Mouse (Mus musculus): ENCODE results near the gene Accs. TPM values are rescaled to one million over a fixed set of nuclear protein-coding genes. Genes with fewer than 3 reads are reported as not detected.

Gene Accs
- polyA plus RNA-seq, 1 experiment from 2014 or later, result 8.7 TPM

DNA sequence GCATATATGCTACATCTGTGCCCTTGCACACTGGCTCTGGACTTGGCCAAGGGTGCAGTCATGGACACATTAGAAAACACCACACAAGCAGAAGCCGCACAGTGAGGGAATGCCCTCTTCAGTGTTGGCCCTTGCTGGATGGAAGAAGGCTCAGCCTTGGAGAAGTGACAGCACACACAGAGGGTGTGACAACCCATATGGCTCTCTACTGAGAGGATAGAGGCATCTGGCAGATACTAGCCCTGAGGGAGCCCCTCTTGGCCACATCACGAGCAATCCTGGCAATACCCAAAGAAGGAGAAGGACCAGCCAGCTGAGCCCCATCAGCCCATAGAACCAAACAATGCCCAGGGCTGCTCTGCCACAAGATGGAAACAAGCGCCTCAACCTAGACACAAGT is 24.9 kb upstream of the Accs start:
- no peak for ATAC-seq (ENCODE audit: low FRiP score, low read depth)
- H3K4me3 ChIP-seq, result no peak overlapping the region
- no peak overlapping the region for H3K27ac ChIP-seq
- H3K4me2 ChIP-seq (replicated peaks), result no peak overlapping the region
- H3K9me3 ChIP-seq, result no peaks in the 10 kb centered on the region
- 82% methylated on average over 3 of the region's 3 CpGs for WGBS
- no peaks in the 10 kb centered on the region for H3K27me3 ChIP-seq (replicated peaks)
- peaks cover 14% of the 10 kb centered on the region for H3K4me1 ChIP-seq
- no peaks in the 10 kb centered on the region for H3K36me3 ChIP-seq
- H3K9ac ChIP-seq, result no peak overlapping the region

DNA sequence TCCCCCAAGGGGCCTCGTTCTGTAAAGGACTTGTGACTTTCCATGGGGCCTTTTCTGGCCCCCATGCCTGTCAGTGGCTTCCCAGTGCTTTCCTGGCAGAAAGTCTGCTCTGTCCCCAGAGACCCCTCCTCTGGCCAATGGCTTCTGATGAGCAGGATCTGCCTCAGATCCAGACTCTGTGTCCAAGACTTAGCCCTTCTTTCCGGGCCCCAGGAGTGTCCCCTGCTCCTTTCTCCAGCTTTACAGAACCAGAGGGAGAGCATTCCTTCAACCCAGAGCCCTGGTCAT is 24.4 kb upstream of the Accs start:
- no peak for ATAC-seq (ENCODE audit: low FRiP score, low read depth)

DNA sequence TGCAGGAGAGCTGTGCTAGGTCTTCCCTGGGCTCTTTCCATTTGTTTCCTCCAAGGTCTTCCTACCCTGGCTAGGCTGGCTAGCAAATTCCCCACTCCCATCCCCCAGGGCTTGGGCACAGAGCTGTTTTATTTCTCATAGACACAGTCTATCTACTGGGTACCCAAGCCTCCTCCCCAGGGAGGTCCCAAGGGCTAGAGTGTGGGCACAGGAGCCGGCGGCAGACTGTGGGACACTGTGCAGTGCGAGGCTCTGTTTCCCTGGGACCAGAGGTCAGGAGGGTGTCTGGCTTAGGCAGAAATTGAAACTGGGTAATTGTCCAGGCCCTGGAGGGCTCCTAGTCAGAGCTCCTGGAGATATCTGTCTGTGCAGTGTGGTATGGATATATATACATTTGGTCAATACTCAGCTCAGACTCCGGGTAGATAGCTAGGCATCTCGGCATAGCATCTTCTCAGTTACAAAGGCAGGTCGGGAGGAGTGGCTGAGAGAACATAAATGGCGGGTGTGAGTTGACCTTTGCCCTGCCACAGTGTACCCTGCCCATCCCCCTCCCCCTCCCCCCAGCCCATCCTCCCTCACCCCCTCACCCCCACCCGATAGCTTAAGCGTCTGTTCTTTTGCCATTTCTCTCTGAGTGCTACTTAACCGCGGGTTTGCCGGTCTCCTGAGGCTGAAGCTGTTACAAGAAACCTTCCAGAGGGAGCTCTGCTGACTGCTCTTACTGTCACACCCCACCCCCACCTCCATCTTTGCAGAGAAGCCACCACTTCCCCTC is 23.9 kb upstream of the Accs start:
- Histone ChIP-seq H3K4me3 (no peak overlapping the region), H3K36me3 (no peaks in the 10 kb centered on the region), H3K9me3 (no peaks in the 10 kb centered on the region), H3K4me2 (replicated peaks) (peak overlapping the region; percentile 14; the same call in 1 of the 2 replicates), H3K27ac (no peak overlapping the region), H3K27me3 (replicated peaks) (no peaks in the 10 kb centered on the region), H3K9ac (no peak overlapping the region), H3K4me1 (peaks cover 14% of the 10 kb centered on the region)
- peak; percentile 48; the same call in 1 of the 2 replicates for ATAC-seq (ENCODE audit: low FRiP score, low read depth)
- WGBS, result 16% methylated on average over 12 of the region's 12 CpGs

More for the DNA sequence above, 24.4 kb upstream of the Accs start:
- Histone ChIP-seq H3K36me3 (no peaks in the 10 kb centered on the region), H3K9ac (no peak overlapping the region), H3K27me3 (replicated peaks) (no peaks in the 10 kb centered on the region), H3K4me2 (replicated peaks) (0 out of 2 replicates have a peak overlapping the region, but pooled peaks have one; percentile 14), H3K4me3 (no peak overlapping the region), H3K4me1 (peaks cover 14% of the 10 kb centered on the region), H3K9me3 (no peaks in the 10 kb centered on the region), H3K27ac (no peak overlapping the region)
- WGBS, result 22% methylated on average over 2 of the region's 2 CpGs

DNA sequence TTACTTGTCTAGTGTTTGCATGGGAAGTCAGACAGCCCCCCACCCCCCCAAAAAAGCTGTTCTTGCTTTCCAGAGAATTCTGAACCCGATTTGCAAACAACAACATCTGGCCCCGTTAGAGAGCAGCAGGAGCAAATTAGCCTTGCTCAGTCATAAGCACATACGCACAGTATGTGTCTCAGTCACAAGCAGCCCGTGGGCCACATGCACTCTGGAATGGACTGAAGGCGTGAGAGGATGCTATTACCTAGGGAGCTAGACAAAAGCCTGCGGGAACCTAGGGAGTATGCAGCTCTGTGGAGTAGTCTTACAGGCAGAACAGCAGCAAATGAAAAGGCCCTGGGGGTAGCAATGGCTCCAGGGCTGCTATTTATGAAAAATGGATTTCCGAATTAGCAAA is 22.5 kb upstream of the Accs start:
- Histone ChIP-seq H3K9me3 (no peaks in the 10 kb centered on the region), H3K9ac (no peak overlapping the region), H3K27me3 (replicated peaks) (no peaks in the 10 kb centered on the region), H3K27ac (no peak overlapping the region), H3K4me2 (replicated peaks) (no peak overlapping the region), H3K4me3 (no peak overlapping the region), H3K36me3 (no peaks in the 10 kb centered on the region), H3K4me1 (peaks cover 14% of the 10 kb centered on the region)
- no peak for ATAC-seq (ENCODE audit: low FRiP score, low read depth)
- 63% methylated on average over 7 of the region's 7 CpGs for WGBS

DNA sequence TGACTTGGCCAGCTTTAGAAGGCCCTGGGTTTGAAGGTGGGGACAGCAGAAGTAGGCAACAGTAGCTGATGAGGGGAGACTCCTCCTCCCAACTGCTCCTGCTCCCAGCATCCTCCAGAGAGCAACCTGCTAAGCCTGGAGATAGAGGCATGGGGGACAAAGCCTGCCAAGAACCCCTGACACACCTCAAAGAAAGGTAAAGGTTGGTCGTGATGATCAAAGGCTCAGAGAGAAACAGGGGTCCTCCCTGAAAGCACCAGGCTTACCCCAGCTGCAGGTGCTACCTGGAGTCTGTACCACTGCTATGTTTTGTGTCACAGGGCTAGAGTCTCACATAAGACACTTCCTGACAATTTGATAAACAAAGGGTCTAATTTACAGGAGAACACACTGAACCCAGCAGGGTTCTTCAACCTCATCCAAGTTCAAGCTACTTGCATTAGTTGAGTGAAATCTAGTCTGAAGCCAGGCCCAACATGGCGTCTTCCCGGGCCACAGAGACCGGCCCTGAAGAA is 21.7 kb upstream of the Accs start:
- no peaks in the 10 kb centered on the region for H3K27me3 ChIP-seq (replicated peaks)
- 89% methylated on average over 4 of the region's 4 CpGs for WGBS
- no peaks in the 10 kb centered on the region for H3K9me3 ChIP-seq
- no peak for ATAC-seq (ENCODE audit: low FRiP score, low read depth)
- H3K36me3 ChIP-seq, result no peaks in the 10 kb centered on the region
- no peak overlapping the region for H3K4me3 ChIP-seq
- H3K27ac ChIP-seq, result no peak overlapping the region
- no peak overlapping the region for H3K9ac ChIP-seq
- H3K4me1 ChIP-seq, result peaks cover 14% of the 10 kb centered on the region
- no peak overlapping the region for H3K4me2 ChIP-seq (replicated peaks)

DNA sequence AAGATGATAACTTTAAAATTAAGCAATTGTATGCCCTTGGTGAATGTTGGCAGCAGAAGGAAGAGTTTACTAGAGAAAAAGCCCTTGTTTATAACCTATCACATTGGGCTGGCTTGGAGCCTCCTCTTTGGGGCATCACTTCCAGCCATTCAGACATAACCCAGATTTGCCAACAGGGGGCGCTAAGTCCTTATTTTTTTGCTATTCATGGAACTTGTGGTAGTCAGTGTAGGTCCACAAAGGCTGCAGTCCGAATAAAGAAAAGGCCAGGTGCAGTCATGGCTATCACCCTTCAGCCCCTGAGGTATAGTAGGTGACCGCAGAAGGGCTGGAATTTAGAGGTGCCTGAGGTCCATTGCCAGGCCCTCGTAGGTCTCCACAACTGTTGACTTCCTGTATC is 21.1 kb upstream of the Accs start:
- H3K9me3 ChIP-seq, result no peaks in the 10 kb centered on the region
- no peak overlapping the region for H3K4me2 ChIP-seq (replicated peaks)
- no peaks in the 10 kb centered on the region for H3K27me3 ChIP-seq (replicated peaks)
- peaks cover 14% of the 10 kb centered on the region for H3K4me1 ChIP-seq
- H3K27ac ChIP-seq, result no peak overlapping the region
- H3K4me3 ChIP-seq, result no peak overlapping the region
- peak; percentile 39 for ATAC-seq (ENCODE audit: low FRiP score, low read depth)
- H3K36me3 ChIP-seq, result no peaks in the 10 kb centered on the region
- WGBS, result 38% methylated on average over 4 of the region's 4 CpGs
- no peak overlapping the region for H3K9ac ChIP-seq

DNA sequence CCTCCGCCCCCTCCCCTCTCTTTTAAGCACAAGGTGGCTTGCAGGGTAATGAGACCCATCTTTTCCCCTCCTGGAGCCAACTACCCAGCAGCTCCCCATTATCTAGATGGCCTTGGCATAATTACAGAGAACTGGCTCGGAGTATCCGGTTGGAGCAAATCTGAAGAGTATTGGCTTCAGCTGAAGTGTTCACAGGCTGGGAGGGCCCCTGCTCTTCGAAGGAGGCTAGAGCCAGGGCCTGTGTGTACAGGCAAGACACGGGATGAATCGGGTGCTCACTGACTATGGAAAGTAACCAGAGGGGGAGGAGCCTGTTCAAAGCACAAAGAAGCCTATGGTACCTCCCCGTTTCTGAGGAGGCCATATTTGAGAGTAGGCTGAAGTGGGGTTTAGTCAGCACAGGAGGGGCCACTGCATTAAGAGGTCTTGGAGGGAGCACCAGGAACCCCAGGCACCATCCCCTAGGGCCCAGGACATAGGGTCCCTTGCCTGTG is 19.4 kb upstream of the Accs start, which contains the start of gene Accsl:
TSS of gene Accsl (minus strand) at position 51 of the 494 bp plus-strand sequence.
- no peak for ATAC-seq (ENCODE audit: low FRiP score, low read depth)
- Histone ChIP-seq H3K36me3 (no peaks in the 10 kb centered on the region), H3K9ac (no peak within 1 kb of the TSS), H3K4me1 (peaks cover 11% of the 10 kb centered on the region), H3K4me2 (replicated peaks) (no peak within 1 kb of the TSS), H3K27ac (no peak within 1 kb of the TSS), H3K9me3 (no peaks in the 10 kb centered on the region), H3K4me3 (no peak within 1 kb of the TSS), H3K27me3 (replicated peaks) (no peaks in the 10 kb centered on the region)
- WGBS, result 68% methylated on average over 7 of the region's 7 CpGs

DNA sequence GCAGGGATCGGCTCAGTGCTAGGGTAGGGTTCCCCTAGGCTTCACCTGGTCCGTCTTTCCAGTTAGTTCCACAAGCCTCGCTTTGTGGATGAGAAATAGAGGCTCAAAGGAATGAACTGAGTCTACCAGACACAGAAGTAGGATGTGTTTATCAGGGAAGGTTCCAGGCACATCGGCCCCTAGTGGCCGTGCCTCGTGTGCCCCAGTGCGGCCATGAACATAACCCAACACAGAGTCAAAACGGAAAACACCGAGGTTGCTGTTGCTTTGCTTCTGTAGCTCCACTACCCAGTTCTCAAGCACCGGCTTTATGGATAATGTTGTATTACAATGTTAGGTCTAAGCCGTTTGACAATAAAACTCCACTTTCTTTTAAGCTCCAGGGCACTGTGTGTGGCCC is 18.8 kb upstream of the Accs start:
- no peak overlapping the region for H3K27ac ChIP-seq
- H3K4me1 ChIP-seq, result peaks cover 5% of the 10 kb centered on the region
- WGBS, result 87% methylated on average over 11 of the region's 11 CpGs
- H3K4me3 ChIP-seq, result no peak overlapping the region
- no peak for ATAC-seq (ENCODE audit: low FRiP score, low read depth)
- no peaks in the 10 kb centered on the region for H3K27me3 ChIP-seq (replicated peaks)
- H3K36me3 ChIP-seq, result no peaks in the 10 kb centered on the region
- no peak overlapping the region for H3K9ac ChIP-seq
- H3K4me2 ChIP-seq (replicated peaks), result no peak overlapping the region
- no peaks in the 10 kb centered on the region for H3K9me3 ChIP-seq

DNA sequence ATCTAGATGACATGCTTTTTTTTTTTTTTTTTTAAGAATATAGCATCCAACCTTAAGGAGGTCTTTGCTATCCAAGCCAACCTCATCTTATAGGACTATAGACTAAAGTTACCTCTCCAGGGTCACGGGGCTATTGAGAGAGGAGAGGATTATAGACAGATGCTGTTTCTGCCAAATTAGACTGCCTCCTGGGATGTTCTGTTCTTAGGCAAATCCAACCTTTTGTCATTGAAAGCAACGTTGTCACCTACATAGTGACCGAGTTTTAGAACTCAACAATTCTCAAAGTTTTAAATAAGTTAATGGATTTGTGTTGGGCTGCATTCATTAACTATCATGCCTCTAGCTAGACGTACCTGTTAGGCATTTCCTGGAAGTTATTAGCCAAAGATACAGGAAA is 13.5 kb upstream of the Accs start:
- no peak overlapping the region for H3K27ac ChIP-seq
- WGBS, result 65% methylated on average over 4 of the region's 4 CpGs
- no peak for ATAC-seq (ENCODE audit: low FRiP score, low read depth)

DNA sequence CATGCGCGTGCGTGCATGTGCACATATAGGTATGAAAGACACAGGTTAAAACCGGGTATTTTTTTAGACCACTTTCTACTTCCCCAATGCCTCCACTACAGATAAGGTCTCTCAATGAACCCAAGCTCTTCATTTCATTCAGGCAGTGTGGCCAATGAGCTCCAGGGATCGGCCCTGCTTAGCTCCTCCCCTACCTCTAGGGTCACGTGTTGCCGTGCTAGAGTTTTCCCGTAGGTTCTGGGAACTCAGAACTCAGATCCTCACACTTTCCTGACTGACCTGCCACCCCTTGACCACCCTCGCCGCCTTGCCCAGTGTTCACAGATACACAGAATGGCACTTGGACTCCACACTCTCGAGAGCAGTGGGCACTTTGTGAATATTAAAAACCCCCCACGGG is 9.1 kb upstream of the Accs start:
- no peak overlapping the region for H3K27ac ChIP-seq
- 76% methylated on average over 12 of the region's 12 CpGs for WGBS
- no peaks in the 10 kb centered on the region for H3K9me3 ChIP-seq
- H3K4me3 ChIP-seq, result no peak overlapping the region
- no peak overlapping the region for H3K4me2 ChIP-seq (replicated peaks)
- no peaks in the 10 kb centered on the region for H3K27me3 ChIP-seq (replicated peaks)
- no peak for ATAC-seq (ENCODE audit: low FRiP score, low read depth)
- no peaks in the 10 kb centered on the region for H3K4me1 ChIP-seq
- no peaks in the 10 kb centered on the region for H3K36me3 ChIP-seq
- H3K9ac ChIP-seq, result no peak overlapping the region

More for the DNA sequence above, 13.5 kb upstream of the Accs start:
- Histone ChIP-seq H3K9ac (no peak overlapping the region), H3K9me3 (no peaks in the 10 kb centered on the region), H3K36me3 (no peaks in the 10 kb centered on the region), H3K4me2 (replicated peaks) (no peak overlapping the region), H3K4me1 (no peaks in the 10 kb centered on the region), H3K4me3 (no peak overlapping the region), H3K27me3 (replicated peaks) (no peaks in the 10 kb centered on the region)

DNA sequence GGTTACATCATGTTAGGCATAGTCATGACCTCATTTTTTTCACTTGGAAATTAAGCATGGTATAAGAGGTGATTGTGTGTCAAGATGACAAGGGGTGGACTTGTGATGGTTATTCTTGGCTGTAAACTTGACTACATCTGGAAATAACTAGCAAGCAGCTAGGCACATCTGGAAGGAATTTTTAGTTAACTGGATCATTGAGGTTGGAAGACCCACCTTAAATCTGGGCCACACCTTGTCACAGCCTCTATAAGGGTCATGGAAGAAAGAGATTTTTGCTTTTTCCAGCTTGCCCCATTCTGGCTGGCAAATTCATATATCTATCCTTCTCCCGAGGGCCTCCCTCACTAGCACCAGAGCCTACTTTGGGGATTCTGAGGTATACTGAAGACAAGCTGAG is 1.6 kb upstream of the Accs start:
- H3K4me2 ChIP-seq (replicated peaks), result no peak overlapping the region
- peaks cover 3% of the 10 kb centered on the region; the same call in 1 of the 2 replicates for H3K36me3 ChIP-seq
- 94% methylated on average over 1 of the region's 1 CpGs for WGBS
- H3K9me3 ChIP-seq, result no peaks in the 10 kb centered on the region
- H3K4me1 ChIP-seq, result peaks cover 17% of the 10 kb centered on the region
- no peaks in the 10 kb centered on the region for H3K27me3 ChIP-seq (replicated peaks)
- no peak overlapping the region for H3K27ac ChIP-seq
- H3K9ac ChIP-seq, result no peak overlapping the region
- no peak for ATAC-seq (ENCODE audit: low FRiP score, low read depth)
- H3K4me3 ChIP-seq, result no peak overlapping the region

DNA sequence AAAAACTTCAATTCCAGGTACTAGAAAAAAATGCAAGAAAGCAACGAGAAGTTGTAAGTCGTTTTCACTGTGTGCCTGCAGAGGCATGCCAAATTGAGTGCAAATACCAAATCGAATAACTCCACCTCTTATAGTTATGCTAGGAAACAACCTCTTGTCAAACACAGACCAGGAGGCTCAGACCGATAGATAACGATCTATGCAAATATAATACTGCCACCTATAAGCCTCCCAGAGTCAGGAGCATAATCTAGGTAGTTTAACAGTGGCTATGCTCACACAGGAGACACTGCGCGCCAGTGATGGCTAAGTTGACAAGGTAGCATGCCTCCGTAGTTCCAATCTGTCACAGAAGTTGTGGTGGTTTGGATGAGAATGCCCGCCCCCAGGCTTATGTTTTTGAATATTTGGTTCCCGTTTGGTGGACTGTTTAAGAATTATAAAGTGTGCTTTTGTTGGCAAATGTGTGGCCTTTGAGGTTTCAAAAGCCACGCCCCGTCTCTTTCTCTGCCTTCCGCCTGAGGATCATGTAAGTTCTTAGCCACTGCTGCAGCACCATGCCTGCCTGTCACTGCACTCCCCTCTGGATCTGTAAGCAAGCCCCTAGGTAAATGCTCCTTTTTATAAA is 688 bp upstream of the Accs start:
- WGBS, result 49% methylated on average over 13 of the region's 13 CpGs
- no peaks in the 10 kb centered on the region for H3K9me3 ChIP-seq
- H3K4me2 ChIP-seq (replicated peaks), result peak overlapping the region; percentile 73
- peaks cover 3% of the 10 kb centered on the region; the same call in 1 of the 2 replicates for H3K36me3 ChIP-seq
- no peak overlapping the region for H3K27ac ChIP-seq
- H3K9ac ChIP-seq, result no peak overlapping the region
- H3K4me1 ChIP-seq, result peaks cover 17% of the 10 kb centered on the region
- H3K4me3 ChIP-seq, result no peak overlapping the region
- no peak for ATAC-seq (ENCODE audit: low FRiP score, low read depth)
- H3K27me3 ChIP-seq (replicated peaks), result no peaks in the 10 kb centered on the region

Measured in neural tube, embryonic 12.5 days (tissue).